Mouse (Mus musculus): ENCODE measurements around the gene Hist1h3e.

- TF ChIP-seq CTCF (conservative IDR thresholded peaks at IDR 0.05; ENCODE audit: insufficient read depth, insufficient read length, low read depth, low read length) (no peak), POLR2A (IDR thresholded peaks at IDR 0.05; ENCODE audit: low read depth, low read length) (no peak)
Measured at GRCm38 (mm10) chr13:23529480-23530165, 32.5 kb downstream of the Hist1h3e start.

Data from kidney, adult 2 months (tissue).